Mouse (Mus musculus) G1E (cell line): ENCODE measurements around the gene Dlgap3. TPM values are rescaled to one million over a fixed set of nuclear protein-coding genes. Genes with fewer than 3 reads are reported as not detected.

Experiments used
- ATAC-seq: 2 replicates; pipeline ENCODE4 v1.8.0; 2016; ENCODE audit warnings: mild to moderate bottlenecking; ENCODE audit not compliant: insufficient number of reproducible peaks, poor library complexity, low FRiP score, severe bottlenecking; ENCODE audit errors: extremely low read depth
- DNase-seq: peaks from one replicate; pipeline ENCODE4 v3.0.0; 2012; ENCODE audit warnings: low spot score
- H3K27me3 ChIP-seq: 2 replicates; pipeline ENCODE4 v1.6.1; 2012; ENCODE audit warnings: mild to moderate bottlenecking, low read length, inconsistent platforms; ENCODE audit not compliant: insufficient read depth
- H3K36me3 ChIP-seq: replicated peaks from 2 replicates; pipeline ENCODE3; 2012; ENCODE audit warnings: mild to moderate bottlenecking, inconsistent platforms
- H3K4me1 ChIP-seq: 2 replicates; pipeline ENCODE4 v1.6.1; 2012; ENCODE audit warnings: low read depth, low read length, inconsistent platforms, mixed read lengths; ENCODE audit not compliant: insufficient read depth
- H3K4me3 ChIP-seq: 2 replicates; pipeline ENCODE4 v1.5.1; 2012; ENCODE audit warnings: low read depth, mild to moderate bottlenecking, inconsistent platforms, low read length, moderate library complexity, mixed read lengths
- H3K9me3 ChIP-seq: replicated peaks from 2 replicates; pipeline ENCODE4 v1.6.1; 2012; ENCODE audit warnings: inconsistent platforms
- CTCF ChIP-seq: IDR thresholded peaks from 2 replicates; pipeline ENCODE4 v1.5.1; 2012; ENCODE audit warnings: low read depth, low read length, inconsistent platforms, mixed read lengths
- GATA1 ChIP-seq: IDR thresholded peaks from 2 replicates; pipeline ENCODE4 v1.6.1; 2012; ENCODE audit warnings: borderline replicate concordance, low read length, inconsistent platforms, mixed read lengths
- GATA2 ChIP-seq: IDR thresholded peaks from 2 replicates; pipeline ENCODE4 v1.6.1; 2012; ENCODE audit warnings: low read depth, low read length, inconsistent platforms, borderline replicate concordance
- POLR2AphosphoS5 ChIP-seq: IDR thresholded peaks from 2 replicates; pipeline ENCODE4 v1.6.1; 2012; ENCODE audit warnings: low read depth, low read length, inconsistent platforms; ENCODE audit not compliant: insufficient replicate concordance
- TAL1 ChIP-seq: conservative IDR thresholded peaks from 2 replicates; pipeline ENCODE4 v1.6.1; 2012; ENCODE audit warnings: low read depth, low read length, inconsistent platforms, mixed read lengths
- polyA plus RNA-seq: library from polyadenylated mRNA; stranded (reverse); fragments of >175 nt; gene quantifications from 2 replicates; pipeline ENCODE4 v1.2.3, GENCODE M21; 2012
- total RNA-seq, 2 experiments: library from RNA; stranded (forward) in 1 of 2; stranded (reverse) in 1 of 2; fragments of 200-1000 nt in 1 of 2; fragments of >200 nt in 1 of 2; fragmentation: Nextera tagmentation in 1 of 2; gene quantifications; 2 replicates each; pipeline ENCODE4 v1.2.3; 2014 to 2017

Gene Dlgap3
- total and polyA plus RNA-seq, 3 experiments, result 0.05 TPM; not detected in 2

GRCm38 (mm10) chr4:127178671-127179070 is 9.7 kb downstream of the Dlgap3 start:
- Histone ChIP-seq H3K4me1 (no peaks in the 10 kb centered on the region), H3K4me3 (no peak overlapping the region), H3K27me3 (no peaks in the 10 kb centered on the region), H3K9me3 (peaks cover 35% of the 10 kb centered on the region), H3K36me3 (no peaks in the 10 kb centered on the region)
- TF ChIP-seq CTCF (no peak), GATA2 (no peak), GATA1 (no peak), TAL1 (no peak), POLR2AphosphoS5 (no peak)
- ATAC-seq (no peak), DNase-seq (no peak)

- Histone ChIP-seq H3K4me3 (no peak overlapping the region), H3K36me3 (no peaks in the 10 kb centered on the region), H3K27me3 (no peaks in the 10 kb centered on the region), H3K9me3 (peaks cover 40% of the 10 kb centered on the region), H3K4me1 (no peaks in the 10 kb centered on the region)
- ATAC-seq (no peak), DNase-seq (no peak)
- TF ChIP-seq CTCF (no peak), POLR2AphosphoS5 (no peak), GATA2 (no peak), TAL1 (no peak), GATA1 (no peak)
Observed at GRCm38 (mm10) chr4:127179469-127180449, 10.8 kb downstream of the Dlgap3 start.

DNA sequence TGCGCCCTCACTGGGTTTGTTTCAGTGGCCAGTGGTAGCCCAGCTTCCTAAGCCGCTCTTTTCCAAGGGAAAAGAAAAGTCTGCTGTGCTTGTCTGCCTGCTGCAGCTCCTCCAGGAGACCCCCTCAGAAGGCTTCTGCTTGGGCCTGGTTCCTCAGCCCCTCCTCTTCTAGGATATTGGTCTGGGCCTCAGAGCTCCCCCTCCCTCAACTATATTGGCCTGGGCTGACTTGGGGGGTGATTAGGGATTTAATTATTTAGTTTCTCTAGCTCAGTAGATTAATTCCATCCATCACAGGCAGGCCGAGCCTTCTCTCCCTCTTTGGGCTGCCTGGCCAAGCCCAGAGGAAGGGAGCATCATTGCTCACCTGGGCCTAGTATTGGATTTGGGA is 11.4 kb downstream of the Dlgap3 start:
- no peaks in the 10 kb centered on the region for H3K36me3 ChIP-seq
- ATAC-seq (no peak), DNase-seq (no peak)
- no peak overlapping the region for H3K4me3 ChIP-seq
- TF ChIP-seq GATA2 (no peak), TAL1 (no peak), POLR2AphosphoS5 (no peak), GATA1 (no peak), CTCF (no peak)
- peaks cover 46% of the 10 kb centered on the region for H3K9me3 ChIP-seq
- H3K4me1 ChIP-seq, result no peaks in the 10 kb centered on the region
- H3K27me3 ChIP-seq, result no peaks in the 10 kb centered on the region

- DNase-seq (no peak), ATAC-seq (no peak)
- TF ChIP-seq POLR2AphosphoS5 (no peak), TAL1 (no peak), GATA2 (no peak), GATA1 (no peak), CTCF (no peak)
- H3K4me3 ChIP-seq, result no peak overlapping the region
- peaks cover 47% of the 10 kb centered on the region for H3K9me3 ChIP-seq
- no peaks in the 10 kb centered on the region for H3K36me3 ChIP-seq
- H3K4me1 ChIP-seq, result no peaks in the 10 kb centered on the region
- no peaks in the 10 kb centered on the region for H3K27me3 ChIP-seq
Observed at GRCm38 (mm10) chr4:127181010-127181409, 12.0 kb downstream of the Dlgap3 start.

DNA sequence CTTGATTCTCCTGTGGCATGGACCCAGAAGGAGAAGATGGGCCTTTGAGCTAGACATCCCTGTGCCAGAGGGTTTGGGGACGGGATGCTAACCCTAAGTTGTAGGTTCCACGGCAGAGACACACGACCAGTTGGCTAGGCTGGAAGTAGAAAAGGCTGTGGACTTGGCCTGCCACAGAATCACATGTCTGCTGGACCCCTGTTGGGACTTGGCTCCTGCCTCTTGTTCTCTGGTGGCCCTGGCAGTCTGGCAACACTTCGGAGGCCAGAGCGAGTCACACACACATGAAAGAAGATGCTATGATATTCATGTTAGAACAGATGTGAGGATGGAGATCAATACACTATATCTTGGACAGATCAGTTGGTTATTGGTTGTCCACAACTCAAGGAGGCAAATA is 14.9 kb downstream of the Dlgap3 start:
- Histone ChIP-seq H3K27me3 (no peaks in the 10 kb centered on the region), H3K9me3 (peaks cover 48% of the 10 kb centered on the region), H3K36me3 (no peaks in the 10 kb centered on the region), H3K4me3 (no peak overlapping the region), H3K4me1 (no peaks in the 10 kb centered on the region)
- ATAC-seq (no peak), DNase-seq (no peak)
- TF ChIP-seq POLR2AphosphoS5 (no peak), GATA1 (no peak), GATA2 (no peak), CTCF (no peak)

DNA sequence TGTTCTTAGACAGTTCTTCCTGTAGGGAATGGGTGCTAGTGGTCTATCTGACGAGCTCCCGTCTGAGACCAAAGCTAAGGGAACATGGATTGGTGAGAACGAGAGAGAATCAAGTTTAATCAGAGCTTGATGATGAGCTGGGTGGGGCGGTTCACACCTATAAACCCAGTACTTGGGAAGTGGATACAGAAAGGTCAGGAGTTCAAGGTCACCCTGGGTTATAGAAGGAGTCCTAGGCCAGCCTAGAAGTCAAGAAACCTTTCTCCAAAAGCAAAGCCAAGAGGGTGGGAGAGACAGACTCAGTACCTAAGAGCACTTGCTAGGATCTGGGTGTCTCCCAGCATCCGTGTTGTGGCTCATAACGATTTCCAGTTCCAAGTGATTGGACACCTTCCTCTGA is 21.9 kb downstream of the Dlgap3 start:
- Histone ChIP-seq H3K9me3 (peaks cover 47% of the 10 kb centered on the region), H3K4me3 (no peak overlapping the region), H3K4me1 (no peaks in the 10 kb centered on the region), H3K36me3 (no peaks in the 10 kb centered on the region), H3K27me3 (no peaks in the 10 kb centered on the region)
- TF ChIP-seq GATA1, result no peak
- TF ChIP-seq GATA2, result no peak
- TF ChIP-seq TAL1, result no peak
- TF ChIP-seq CTCF, result no peak
- no peak for TF ChIP-seq POLR2AphosphoS5
- ATAC-seq (no peak), DNase-seq (no peak)

DNA sequence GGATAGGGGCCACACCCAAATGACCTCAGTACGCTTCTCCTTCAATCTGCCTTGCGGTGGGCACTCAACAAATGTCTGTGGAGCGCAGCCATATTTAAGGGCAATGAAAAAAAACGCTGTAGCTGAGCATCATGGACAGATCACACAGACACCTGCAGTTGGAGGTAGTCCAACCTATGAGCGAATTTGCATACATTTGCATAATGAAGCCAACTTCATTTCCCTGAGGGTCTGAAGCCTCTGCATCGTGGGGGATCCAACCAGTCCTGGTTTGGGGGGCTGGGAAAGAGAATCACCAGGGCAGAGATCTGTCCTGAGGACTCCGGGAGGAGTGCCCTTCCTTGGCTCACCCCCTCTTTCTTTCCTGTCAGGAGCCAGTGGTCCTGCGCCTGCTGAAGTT is 23.7 kb downstream of the Dlgap3 start:
- H3K27me3 ChIP-seq, result no peaks in the 10 kb centered on the region
- no peak for DNase-seq
- peaks cover 51% of the 10 kb centered on the region for H3K9me3 ChIP-seq
- no peaks in the 10 kb centered on the region for H3K36me3 ChIP-seq
- no peak for ATAC-seq
- TF ChIP-seq POLR2AphosphoS5 (no peak), CTCF (no peak), GATA1 (no peak), TAL1 (no peak), GATA2 (no peak)
- H3K4me1 ChIP-seq, result no peaks in the 10 kb centered on the region
- H3K4me3 ChIP-seq, result no peak overlapping the region
